Mouse (Mus musculus) midbrain, embryonic 10.5 days (tissue): ENCODE measurements around the gene Olfr832. TPM values are rescaled to one million over a fixed set of nuclear protein-coding genes. Genes with fewer than 3 reads are reported as not detected.
"Not testable (repeated sequence)": the region's sequence is repeated elsewhere in the genome, so short reads cannot be mapped to it uniquely, and the experiment has no call there.

Source experiments
- DNase-seq: peaks from one replicate; pipeline ENCODE4 v3.0.0-alpha.2; 2017; ENCODE audit warnings: low spot score
- H3K27ac ChIP-seq: fragments of 300-500 bp; sonication (generic); replicated peaks from 2 replicates; pipeline ENCODE4 v1.5.1; 2016; ENCODE audit warnings: mild to moderate bottlenecking
- H3K27me3 ChIP-seq: fragments of 300-500 bp; sonication (generic); 2 replicates; pipeline ENCODE4 v1.6.1; 2016; ENCODE audit warnings: low read depth, mild to moderate bottlenecking; ENCODE audit not compliant: poor library complexity, severe bottlenecking
- H3K36me3 ChIP-seq: fragments of 300-500 bp; sonication (generic); 2 replicates; pipeline ENCODE4 v1.6.1; 2016; ENCODE audit warnings: mild to moderate bottlenecking, moderate library complexity
- H3K4me1 ChIP-seq: fragments of 300-500 bp; sonication (generic); 2 replicates; pipeline ENCODE4 v1.6.1; 2016
- H3K4me3 ChIP-seq: fragments of 300-500 bp; sonication (generic); 2 replicates; pipeline ENCODE4 v1.5.1; 2016; ENCODE audit warnings: mild to moderate bottlenecking, moderate library complexity
- H3K9me3 ChIP-seq: fragments of 300-500 bp; sonication (generic); replicated peaks from 2 replicates; pipeline ENCODE4 v1.6.1; 2016; ENCODE audit warnings: mild to moderate bottlenecking
- WGBS: fragments of 180-500 bp; shearing (Covaris S2); methylation state at CpG from one replicate; pipeline ENCODE4 v1.1.7; 2016; 5-methylcytosine and 5-hydroxymethylcytosine counted together
- polyA plus RNA-seq: library from polyadenylated mRNA; unstranded; fragments of >200 nt; fragmentation: Nextera tagmentation; extraction: Ambion mirVana; gene quantifications from 2 replicates; pipeline ENCODE4 v1.2.1, GENCODE M21; 2016

Gene Olfr832
- not detected in 2 replicates for polyA plus RNA-seq

- not testable (repeated sequence) for H3K4me1 ChIP-seq, H3K27me3 ChIP-seq, H3K9me3 ChIP-seq, H3K36me3 ChIP-seq, H3K27ac ChIP-seq, DNase-seq, H3K4me3 ChIP-seq
- 80% methylated on average over 2 of the region's 2 CpGs for WGBS
These were observed at the start of gene Olfr832 for GRCm38 (mm10) chr9:18936822-18937221. TSS of gene Olfr832 (plus strand) at chr9:18937122.

- WGBS, result 68% methylated on average over 2 of the region's 2 CpGs
- H3K27ac ChIP-seq, H3K9me3 ChIP-seq: not testable (repeated sequence)
These were observed 29.2 kb upstream of the Olfr832 start for GRCm38 (mm10) chr9:18907699-18908098.

GRCm38 (mm10) chr9:18927921-18928320 lies 9.0 kb upstream of the Olfr832 start:
- not testable (repeated sequence) for H3K4me1 ChIP-seq, DNase-seq, H3K27me3 ChIP-seq, H3K36me3 ChIP-seq, H3K4me3 ChIP-seq, H3K27ac ChIP-seq
- 87% methylated on average over 16 of the region's 16 CpGs for WGBS
- H3K9me3 ChIP-seq, result peaks cover 18% of the 10 kb centered on the region

More at GRCm38 (mm10) chr9:18907699-18908098, 29.2 kb upstream of the Olfr832 start:
- H3K36me3 ChIP-seq, H3K4me3 ChIP-seq, H3K27me3 ChIP-seq, DNase-seq, H3K4me1 ChIP-seq: not testable (repeated sequence)

- no peaks in the 10 kb centered on the region for H3K4me1 ChIP-seq
- no peaks in the 10 kb centered on the region for H3K36me3 ChIP-seq
- no peak overlapping the region for H3K4me3 ChIP-seq
- DNase-seq, result no peak
- peaks cover 2% of the 10 kb centered on the region for H3K9me3 ChIP-seq
- H3K27me3 ChIP-seq, result no peaks in the 10 kb centered on the region
- no peak overlapping the region for H3K27ac ChIP-seq
These were observed 25.1 kb downstream of the Olfr832 start for GRCm38 (mm10) chr9:18962021-18962420.

GRCm38 (mm10) chr9:18987690-18988089 lies 50.8 kb downstream of the Olfr832 start, which contains the start of gene Olfr834:
TSS of gene Olfr834 (plus strand) at chr9:18987990.
- peaks cover 12% of the 10 kb centered on the region for H3K9me3 ChIP-seq
- H3K27ac ChIP-seq, result no peak within 1 kb of the TSS
- WGBS, result 89% methylated on average over 3 of the region's 3 CpGs
- no peaks in the 10 kb centered on the region for H3K27me3 ChIP-seq
- H3K4me3 ChIP-seq, result no peak within 1 kb of the TSS
- no peaks in the 10 kb centered on the region for H3K36me3 ChIP-seq
- no peaks in the 10 kb centered on the region for H3K4me1 ChIP-seq
- DNase-seq, result no peak

Other genes with a start within 250 kb of the Olfr832 start
- not detected in 2 replicates for gene Olfr24, start 173.1 kb upstream of the Olfr832 start, polyA plus RNA-seq
- not detected in 2 replicates for gene Olfr828, start 117.6 kb upstream of the Olfr832 start, polyA plus RNA-seq
- gene Olfr829, start 82.2 kb upstream of the Olfr832 start, polyA plus RNA-seq, result not detected in 2 replicates
- not detected in 2 replicates for gene Olfr830, start 62.4 kb upstream of the Olfr832 start, polyA plus RNA-seq
- gene Olfr834, start 50.9 kb downstream of the Olfr832 start, polyA plus RNA-seq, result not detected in 2 replicates
- not detected in 2 replicates for gene Olfr835, start 95.6 kb downstream of the Olfr832 start, polyA plus RNA-seq
- not detected in 2 replicates for gene Olfr836, start 183.3 kb downstream of the Olfr832 start, polyA plus RNA-seq
- gene Olfr837, start 199.2 kb downstream of the Olfr832 start, polyA plus RNA-seq, result not detected in 2 replicates
- gene Olfr839-ps1, start 240.2 kb downstream of the Olfr832 start, polyA plus RNA-seq, result not detected in 2 replicates